Mouse (Mus musculus): ENCODE results near the gene Rreb1. TPM values are rescaled to one million over a fixed set of nuclear protein-coding genes. Genes with fewer than 3 reads are reported as not detected.

Gene Rreb1
- polyA plus RNA-seq, 1 experiment from 2014 or later = 5.4 TPM

- Histone ChIP-seq H3K27ac (replicated peaks; ENCODE audit: low read depth, low read length) (no peak overlapping the region), H3K4me2 (ENCODE audit: low read depth, severe bottlenecking) (no peak overlapping the region), H3K27me3 (ENCODE audit: control insufficient read depth, insufficient read depth, low read length) (no peaks in the 10 kb centered on the region), H3K4me1 (ENCODE audit: control insufficient read depth, insufficient read depth, low read length) (no peaks in the 10 kb centered on the region), H3K9me3 (ENCODE audit: control insufficient read depth, low read length) (no peaks in the 10 kb centered on the region), H3K9ac (ENCODE audit: low read length) (no peak overlapping the region), H3K4me3 (ENCODE audit: low read depth, low read length) (no peak overlapping the region), H3K36me3 (ENCODE audit: control insufficient read depth, insufficient read depth, low read length) (peaks cover 6% of the 10 kb centered on the region; the same call in 1 of the 2 replicates)
- DNase-seq (ENCODE audit: low spot score) (no peak), ATAC-seq (ENCODE audit: insufficient number of reproducible peaks, low FRiP score, low TSS enrichment, low read depth) (no peak)
- 90% methylated on average over 3 of the region's 3 CpGs for WGBS
Measured at GRCm38 (mm10) chr13:37936351-37936750, 158.2 kb downstream of the Rreb1 start.

- Histone ChIP-seq H3K4me2 (ENCODE audit: low read depth, severe bottlenecking) (no peak overlapping the region), H3K4me1 (ENCODE audit: control insufficient read depth, insufficient read depth, low read length) (no peaks in the 10 kb centered on the region), H3K27ac (replicated peaks; ENCODE audit: low read depth, low read length) (no peak overlapping the region), H3K9ac (ENCODE audit: low read length) (no peak overlapping the region), H3K4me3 (ENCODE audit: low read depth, low read length) (no peak overlapping the region), H3K27me3 (ENCODE audit: control insufficient read depth, insufficient read depth, low read length) (no peaks in the 10 kb centered on the region), H3K36me3 (ENCODE audit: control insufficient read depth, insufficient read depth, low read length) (no peaks in the 10 kb centered on the region; the same call in 1 of the 2 replicates), H3K9me3 (ENCODE audit: control insufficient read depth, low read length) (no peaks in the 10 kb centered on the region)
- no peak for DNase-seq (ENCODE audit: low spot score)
- ATAC-seq (ENCODE audit: insufficient number of reproducible peaks, low FRiP score, low TSS enrichment, low read depth) = no peak
- 81% methylated on average over 2 of the region's 2 CpGs for WGBS
Measured at GRCm38 (mm10) chr13:37940167-37940566, 162.0 kb downstream of the Rreb1 start.

DNA sequence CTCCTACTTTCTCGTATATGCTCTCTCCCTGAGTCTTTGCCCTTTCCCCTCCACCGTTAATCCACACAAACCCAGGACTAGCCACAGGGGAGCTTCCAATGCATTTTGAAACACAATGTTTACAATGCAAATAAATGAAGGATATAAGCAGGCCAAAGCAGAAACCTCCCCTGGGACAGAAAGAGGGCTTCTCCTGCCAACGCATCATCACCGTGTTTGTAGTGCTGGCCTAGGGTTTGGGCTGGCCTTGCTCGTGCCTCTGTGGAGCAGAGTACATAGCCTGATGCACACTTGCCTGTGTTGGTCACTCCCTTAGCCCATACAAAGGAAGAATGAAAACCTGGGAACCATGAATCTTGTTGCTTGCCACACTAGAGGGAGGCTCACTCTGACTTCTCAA, 162.4 kb downstream of the Rreb1 start:
- Histone ChIP-seq H3K4me2 (ENCODE audit: low read depth, severe bottlenecking) (no peak overlapping the region), H3K4me3 (ENCODE audit: low read depth, low read length) (no peak overlapping the region), H3K27ac (replicated peaks; ENCODE audit: low read depth, low read length) (no peak overlapping the region), H3K27me3 (ENCODE audit: control insufficient read depth, insufficient read depth, low read length) (no peaks in the 10 kb centered on the region), H3K36me3 (ENCODE audit: control insufficient read depth, insufficient read depth, low read length) (no peaks in the 10 kb centered on the region; the same call in 1 of the 2 replicates), H3K4me1 (ENCODE audit: control insufficient read depth, insufficient read depth, low read length) (no peaks in the 10 kb centered on the region), H3K9me3 (ENCODE audit: control insufficient read depth, low read length) (no peaks in the 10 kb centered on the region), H3K9ac (ENCODE audit: low read length) (no peak overlapping the region)
- 79% methylated on average over 5 of the region's 5 CpGs for WGBS
- no peak for ATAC-seq (ENCODE audit: insufficient number of reproducible peaks, low FRiP score, low TSS enrichment, low read depth)
- no peak for DNase-seq (ENCODE audit: low spot score)

GRCm38 (mm10) chr13:37941138-37941645, 163.0 kb downstream of the Rreb1 start:
- whole genome bisulfite sequencing = 83% methylated on average over 5 of the region's 5 CpGs
- Histone ChIP-seq H3K27me3 (ENCODE audit: control insufficient read depth, insufficient read depth, low read length) (no peaks in the 10 kb centered on the region), H3K36me3 (ENCODE audit: control insufficient read depth, insufficient read depth, low read length) (no peaks in the 10 kb centered on the region; the same call in 1 of the 2 replicates), H3K4me1 (ENCODE audit: control insufficient read depth, insufficient read depth, low read length) (no peaks in the 10 kb centered on the region), H3K27ac (replicated peaks; ENCODE audit: low read depth, low read length) (no peak overlapping the region), H3K4me2 (ENCODE audit: low read depth, severe bottlenecking) (no peak overlapping the region), H3K9ac (ENCODE audit: low read length) (no peak overlapping the region), H3K9me3 (ENCODE audit: control insufficient read depth, low read length) (no peaks in the 10 kb centered on the region), H3K4me3 (ENCODE audit: low read depth, low read length) (no peak overlapping the region)
- no peak for DNase-seq (ENCODE audit: low spot score)
- no peak for ATAC-seq (ENCODE audit: insufficient number of reproducible peaks, low FRiP score, low TSS enrichment, low read depth)

DNA sequence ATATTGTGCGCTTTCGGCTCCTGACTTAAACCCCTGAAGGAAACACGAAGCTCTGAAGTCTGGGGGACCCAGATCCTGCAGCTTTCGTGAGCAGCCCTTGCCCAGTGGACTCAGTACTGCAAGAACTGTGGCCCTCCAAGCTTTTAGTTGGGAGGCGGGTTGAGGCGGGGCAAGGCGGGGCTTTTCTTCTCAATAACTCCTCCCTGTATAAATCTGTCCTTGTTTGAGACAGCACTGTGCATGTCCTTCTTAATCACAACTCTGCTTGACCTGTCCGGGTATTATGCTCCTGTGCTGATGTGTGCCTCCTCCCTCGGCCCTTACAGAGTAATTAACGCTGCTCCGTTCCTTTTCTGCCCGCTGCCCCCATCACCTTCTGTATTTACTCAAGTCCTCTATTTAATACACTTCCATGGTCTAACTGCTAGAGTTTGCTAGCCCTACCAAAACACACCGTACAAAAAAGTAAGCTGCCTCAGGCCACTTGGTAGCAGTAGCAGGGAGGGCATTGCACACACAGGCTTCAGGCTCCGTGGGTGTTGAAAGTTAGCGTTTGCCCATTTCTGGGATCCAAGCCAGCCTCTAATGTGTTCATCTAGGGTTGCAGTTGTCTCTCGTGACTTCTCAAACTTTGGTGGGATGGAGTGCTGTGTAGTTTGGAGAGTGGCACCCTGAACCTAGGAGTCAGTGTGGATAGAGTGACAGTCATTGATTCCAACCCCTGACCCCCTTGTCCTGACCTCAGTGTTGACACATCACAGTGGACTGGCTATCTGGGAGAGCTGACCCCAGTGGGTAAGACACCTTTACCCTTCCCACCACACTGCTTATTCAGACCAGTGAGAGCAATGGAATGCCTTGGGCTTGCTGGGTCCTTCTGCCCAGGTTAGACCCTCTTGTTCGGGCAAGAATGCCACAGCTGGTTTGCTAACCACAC, 164.0 kb downstream of the Rreb1 start:
- H3K36me3 ChIP-seq (ENCODE audit: control insufficient read depth, insufficient read depth, low read length) = no peaks in the 10 kb centered on the region; the same call in 1 of the 2 replicates
- no peak overlapping the region for H3K27ac ChIP-seq (replicated peaks; ENCODE audit: low read depth, low read length)
- WGBS = 77% methylated on average over 17 of the region's 17 CpGs
- no peak overlapping the region for H3K9ac ChIP-seq (ENCODE audit: low read length)
- no peaks in the 10 kb centered on the region for H3K9me3 ChIP-seq (ENCODE audit: control insufficient read depth, low read length)
- H3K4me1 ChIP-seq (ENCODE audit: control insufficient read depth, insufficient read depth, low read length) = no peaks in the 10 kb centered on the region
- no peak for DNase-seq (ENCODE audit: low spot score)
- H3K4me3 ChIP-seq (ENCODE audit: low read depth, low read length) = no peak overlapping the region
- H3K27me3 ChIP-seq (ENCODE audit: control insufficient read depth, insufficient read depth, low read length) = no peaks in the 10 kb centered on the region
- H3K4me2 ChIP-seq (ENCODE audit: low read depth, severe bottlenecking) = no peak overlapping the region
- ATAC-seq (ENCODE audit: insufficient number of reproducible peaks, low FRiP score, low TSS enrichment, low read depth) = no peak

- Histone ChIP-seq H3K27ac (replicated peaks; ENCODE audit: low read depth, low read length) (no peak overlapping the region), H3K9me3 (ENCODE audit: control insufficient read depth, low read length) (no peaks in the 10 kb centered on the region), H3K4me1 (ENCODE audit: control insufficient read depth, insufficient read depth, low read length) (no peaks in the 10 kb centered on the region), H3K27me3 (ENCODE audit: control insufficient read depth, insufficient read depth, low read length) (no peaks in the 10 kb centered on the region), H3K36me3 (ENCODE audit: control insufficient read depth, insufficient read depth, low read length) (no peaks in the 10 kb centered on the region; the same call in 1 of the 2 replicates), H3K9ac (ENCODE audit: low read length) (no peak overlapping the region), H3K4me2 (ENCODE audit: low read depth, severe bottlenecking) (no peak overlapping the region), H3K4me3 (ENCODE audit: low read depth, low read length) (no peak overlapping the region)
- ATAC-seq (ENCODE audit: insufficient number of reproducible peaks, low FRiP score, low TSS enrichment, low read depth) (no peak), DNase-seq (ENCODE audit: low spot score) (no peak)
- 66% methylated on average over 4 of the region's 4 CpGs for WGBS
Measured at GRCm38 (mm10) chr13:37942887-37943331, 164.7 kb downstream of the Rreb1 start.

DNA sequence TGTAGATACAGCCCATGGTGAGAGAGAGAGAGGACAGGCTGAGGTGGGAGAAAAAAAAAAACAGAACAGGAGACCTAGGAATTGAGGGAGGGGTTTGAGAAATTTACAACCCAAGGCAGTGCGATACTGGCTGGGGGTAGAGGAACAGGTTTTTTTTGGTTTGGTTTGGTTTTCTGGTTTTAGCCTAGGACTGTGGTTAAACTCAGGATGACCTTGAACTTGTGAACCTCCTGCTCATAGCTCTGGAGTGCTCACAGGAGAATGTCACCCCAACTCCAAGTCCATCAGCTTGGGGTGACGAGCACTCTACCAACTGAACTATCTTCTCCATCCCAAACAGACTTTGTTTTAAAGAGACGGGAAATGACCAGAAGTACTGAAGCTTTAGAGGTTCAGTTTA, 165.3 kb downstream of the Rreb1 start:
- DNase-seq (ENCODE audit: low spot score) = no peak
- ATAC-seq (ENCODE audit: insufficient number of reproducible peaks, low FRiP score, low TSS enrichment, low read depth) = no peak
- Histone ChIP-seq H3K4me1 (ENCODE audit: control insufficient read depth, insufficient read depth, low read length) (no peaks in the 10 kb centered on the region), H3K9me3 (ENCODE audit: control insufficient read depth, low read length) (no peaks in the 10 kb centered on the region), H3K4me3 (ENCODE audit: low read depth, low read length) (no peak overlapping the region), H3K4me2 (ENCODE audit: low read depth, severe bottlenecking) (no peak overlapping the region), H3K27ac (replicated peaks; ENCODE audit: low read depth, low read length) (no peak overlapping the region), H3K36me3 (ENCODE audit: control insufficient read depth, insufficient read depth, low read length) (peaks cover 4% of the 10 kb centered on the region; the same call in 1 of the 2 replicates), H3K9ac (ENCODE audit: low read length) (no peak overlapping the region), H3K27me3 (ENCODE audit: control insufficient read depth, insufficient read depth, low read length) (no peaks in the 10 kb centered on the region)
- 76% methylated on average over 3 of the region's 3 CpGs for WGBS

- H3K36me3 ChIP-seq (ENCODE audit: control insufficient read depth, insufficient read depth, low read length) = peaks cover 8% of the 10 kb centered on the region; the same call in 1 of the 2 replicates
- WGBS = 89% methylated on average over 1 of the region's 1 CpGs
- no peak overlapping the region for H3K4me2 ChIP-seq (ENCODE audit: low read depth, severe bottlenecking)
- no peaks in the 10 kb centered on the region for H3K4me1 ChIP-seq (ENCODE audit: control insufficient read depth, insufficient read depth, low read length)
- H3K4me3 ChIP-seq (ENCODE audit: low read depth, low read length) = no peak overlapping the region
- DNase-seq (ENCODE audit: low spot score) = peak; percentile 39
- no peak overlapping the region for H3K9ac ChIP-seq (ENCODE audit: low read length)
- no peaks in the 10 kb centered on the region for H3K9me3 ChIP-seq (ENCODE audit: control insufficient read depth, low read length)
- ATAC-seq (ENCODE audit: insufficient number of reproducible peaks, low FRiP score, low TSS enrichment, low read depth) = no peak
- H3K27me3 ChIP-seq (ENCODE audit: control insufficient read depth, insufficient read depth, low read length) = no peaks in the 10 kb centered on the region
- no peak overlapping the region for H3K27ac ChIP-seq (replicated peaks; ENCODE audit: low read depth, low read length)
Measured at GRCm38 (mm10) chr13:37944306-37944705, 166.1 kb downstream of the Rreb1 start.

Data from limb, embryonic 11.5 days (tissue).